Mouse (Mus musculus): ENCODE data around the gene S100a10.
"Not testable (repeated sequence)": the region's sequence is repeated elsewhere in the genome, so short reads cannot be mapped to it uniquely, and the experiment has no call there.

The S100a10 gene

GRCm38 (mm10) chr3:93554981-93555877 lies at the start of gene S100a10:
S100a10 (plus strand) TSS chr3:93555080.
- DNase-seq (ENCODE audit: low spot score) = peak; percentile 83

DNA sequence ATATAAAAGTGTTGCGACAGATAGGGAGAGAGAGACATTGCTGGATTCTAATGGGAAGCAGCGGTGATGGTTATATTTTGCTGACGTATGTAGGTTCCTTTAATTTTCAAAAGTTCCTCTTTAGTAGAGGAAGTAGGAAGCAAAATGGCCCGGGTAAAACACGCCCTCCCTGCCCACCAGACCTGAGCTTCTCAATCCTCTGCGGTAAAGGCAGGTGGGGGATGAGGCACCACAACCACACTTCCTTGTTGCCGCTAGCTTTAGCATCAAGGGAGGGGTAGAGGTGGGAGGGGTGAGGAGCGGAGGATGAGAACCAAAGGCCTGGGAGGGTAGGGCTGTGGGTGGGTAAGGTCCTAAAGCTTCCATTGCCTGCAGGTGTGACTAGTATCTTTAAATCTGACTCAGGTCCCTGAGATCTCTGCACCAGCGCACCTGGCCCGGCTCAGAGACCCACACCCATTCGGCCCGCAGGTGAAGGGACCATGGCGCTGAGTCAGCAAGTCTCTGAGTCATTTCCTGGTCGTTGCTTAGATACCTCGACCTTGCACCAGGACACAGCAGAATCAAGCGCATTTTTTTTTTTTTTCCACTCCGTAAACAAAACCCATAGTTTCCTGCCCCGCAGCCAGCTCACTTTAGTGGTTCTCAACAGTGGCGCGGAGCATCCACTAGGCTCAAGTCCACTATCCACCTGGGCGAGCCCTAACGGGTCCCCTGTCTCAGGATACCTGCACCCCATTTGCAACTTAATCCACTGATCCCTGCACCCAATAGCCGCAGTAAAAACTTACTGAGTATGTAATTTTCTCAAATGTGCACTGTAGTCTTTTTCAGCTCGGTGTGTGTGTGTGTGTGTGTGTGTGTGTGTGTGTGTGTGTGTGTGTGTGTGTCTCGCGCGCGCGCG lies 48.7 kb upstream of the S100a10 start:
- DNase-seq (ENCODE audit: low spot score) = no peak

- no peak for DNase-seq (ENCODE audit: low spot score)
Observed at GRCm38 (mm10) chr3:93506881-93507325, 48.0 kb upstream of the S100a10 start.

DNA sequence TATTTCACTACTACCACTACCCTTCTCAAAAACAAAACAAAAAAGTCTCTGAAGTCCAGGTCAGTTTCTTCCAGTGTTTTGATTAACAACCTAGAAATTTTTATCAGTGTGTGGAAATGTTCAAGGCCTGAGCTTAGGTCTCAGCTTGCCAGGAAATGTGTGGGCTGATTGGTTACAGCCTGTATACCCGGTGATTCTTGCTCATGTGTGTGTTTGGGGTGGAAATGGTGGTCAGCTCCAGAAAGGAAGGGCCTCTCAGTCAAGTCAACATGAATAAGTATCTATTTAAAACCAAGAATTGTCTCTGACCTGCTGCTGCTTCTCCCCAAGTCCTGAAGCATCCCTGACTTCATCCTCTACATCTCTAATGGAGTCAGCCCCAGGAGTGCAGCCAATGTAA lies 45.6 kb upstream of the S100a10 start:
- DNase-seq (ENCODE audit: low spot score) = no peak

DNA sequence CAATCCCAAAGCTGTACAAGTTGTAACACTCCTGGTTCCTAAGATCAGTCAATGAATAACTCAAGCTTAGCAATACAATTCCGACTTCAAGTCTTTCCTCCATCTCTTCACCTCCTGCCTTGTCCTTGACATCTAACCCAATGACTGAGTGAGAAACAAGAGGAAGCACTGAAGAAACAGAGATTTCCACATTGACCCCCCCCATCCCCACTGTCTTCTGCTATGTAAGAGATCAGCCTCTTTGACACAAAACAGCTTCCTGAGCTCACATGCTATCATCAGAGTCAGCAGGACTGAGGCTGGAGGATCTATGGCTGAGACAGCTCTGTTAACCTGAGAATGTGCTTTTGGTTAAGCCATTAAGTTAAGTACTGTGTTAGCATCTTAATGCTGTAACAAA lies 43.8 kb upstream of the S100a10 start:
- DNase-seq (ENCODE audit: low spot score) = no peak

GRCm38 (mm10) chr3:93511801-93512200 lies 43.1 kb upstream of the S100a10 start:
- peak; percentile 75 for DNase-seq (ENCODE audit: low spot score)

DNA sequence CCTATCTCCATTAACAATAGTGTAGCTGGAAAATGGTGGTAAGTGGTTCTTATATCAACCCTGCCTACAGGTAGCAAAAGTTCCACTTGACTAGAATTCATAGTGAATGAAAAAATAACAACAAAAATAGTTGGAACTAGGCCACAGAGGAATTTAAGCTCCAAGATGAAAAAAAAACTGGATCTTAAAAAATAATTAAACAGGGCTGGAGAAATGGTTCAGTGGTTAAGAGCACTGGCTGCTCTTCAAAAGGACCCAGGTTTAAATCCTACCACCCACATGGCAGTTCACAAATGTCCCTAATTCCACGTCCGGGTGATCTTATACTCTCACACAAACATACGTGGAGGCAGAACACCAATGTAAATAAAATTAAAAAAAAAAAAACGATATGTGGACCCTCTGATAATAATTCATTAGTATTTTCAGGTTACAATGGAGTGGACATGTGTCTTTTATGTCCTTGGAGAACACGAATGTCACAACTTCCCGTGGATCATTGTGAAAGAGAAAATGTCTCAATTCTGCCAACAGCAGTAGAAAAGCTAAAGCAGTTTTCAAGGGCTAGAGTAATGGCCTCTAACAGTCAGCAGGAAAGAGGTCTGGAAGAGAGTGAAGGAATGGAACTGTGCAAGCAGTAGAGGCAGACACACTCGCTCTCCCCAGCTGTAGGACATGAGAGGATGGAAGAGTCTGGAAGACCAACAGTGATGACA lies 42.3 kb upstream of the S100a10 start:
- DNase-seq (ENCODE audit: low spot score) = peak; percentile 55

- DNase-seq (ENCODE audit: low spot score) = no peak
Observed at GRCm38 (mm10) chr3:93514628-93515027, 40.3 kb upstream of the S100a10 start.

DNA sequence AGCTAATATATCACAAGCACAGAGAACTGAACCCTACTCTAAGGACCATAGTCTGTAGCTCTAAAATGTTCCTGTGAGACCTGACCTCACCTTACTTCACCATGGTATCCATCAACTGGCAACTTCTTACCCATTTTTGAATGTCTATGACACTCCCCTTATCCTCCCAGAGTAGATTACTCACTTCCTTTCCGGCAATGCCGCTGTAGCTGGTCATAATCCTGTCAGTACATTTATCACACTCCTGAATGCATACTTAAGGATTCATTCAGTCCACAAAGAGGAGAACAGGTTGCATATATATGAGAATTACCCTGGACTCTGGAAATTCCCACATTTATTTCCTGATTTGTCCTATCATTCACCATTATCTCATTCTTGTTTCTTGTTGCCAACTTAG lies 37.5 kb upstream of the S100a10 start:
- no peak for DNase-seq (ENCODE audit: low spot score)

DNA sequence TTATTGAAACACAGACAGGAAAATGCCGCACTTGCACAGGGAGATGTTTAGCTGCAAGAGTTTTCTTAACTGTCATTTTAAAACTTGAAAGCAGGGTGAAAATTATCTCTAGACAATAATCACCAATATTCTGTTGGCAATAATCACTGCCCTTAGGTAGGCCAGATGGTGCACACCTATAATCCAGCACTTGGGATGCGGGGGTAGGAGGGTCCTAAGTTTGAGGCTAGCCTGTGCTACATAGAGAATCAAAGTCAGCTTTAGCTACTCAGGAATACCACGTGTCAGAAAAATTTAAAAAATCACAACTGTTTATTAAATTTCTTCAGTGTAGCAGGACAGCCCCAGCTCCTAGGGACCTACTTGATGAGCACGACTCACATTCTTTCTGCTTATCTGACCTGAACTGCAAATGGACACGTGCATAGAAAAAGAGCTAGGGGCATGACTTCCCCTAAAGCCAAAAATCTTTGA lies 35.0 kb upstream of the S100a10 start:
- DNase-seq (ENCODE audit: low spot score) = no peak

DNA sequence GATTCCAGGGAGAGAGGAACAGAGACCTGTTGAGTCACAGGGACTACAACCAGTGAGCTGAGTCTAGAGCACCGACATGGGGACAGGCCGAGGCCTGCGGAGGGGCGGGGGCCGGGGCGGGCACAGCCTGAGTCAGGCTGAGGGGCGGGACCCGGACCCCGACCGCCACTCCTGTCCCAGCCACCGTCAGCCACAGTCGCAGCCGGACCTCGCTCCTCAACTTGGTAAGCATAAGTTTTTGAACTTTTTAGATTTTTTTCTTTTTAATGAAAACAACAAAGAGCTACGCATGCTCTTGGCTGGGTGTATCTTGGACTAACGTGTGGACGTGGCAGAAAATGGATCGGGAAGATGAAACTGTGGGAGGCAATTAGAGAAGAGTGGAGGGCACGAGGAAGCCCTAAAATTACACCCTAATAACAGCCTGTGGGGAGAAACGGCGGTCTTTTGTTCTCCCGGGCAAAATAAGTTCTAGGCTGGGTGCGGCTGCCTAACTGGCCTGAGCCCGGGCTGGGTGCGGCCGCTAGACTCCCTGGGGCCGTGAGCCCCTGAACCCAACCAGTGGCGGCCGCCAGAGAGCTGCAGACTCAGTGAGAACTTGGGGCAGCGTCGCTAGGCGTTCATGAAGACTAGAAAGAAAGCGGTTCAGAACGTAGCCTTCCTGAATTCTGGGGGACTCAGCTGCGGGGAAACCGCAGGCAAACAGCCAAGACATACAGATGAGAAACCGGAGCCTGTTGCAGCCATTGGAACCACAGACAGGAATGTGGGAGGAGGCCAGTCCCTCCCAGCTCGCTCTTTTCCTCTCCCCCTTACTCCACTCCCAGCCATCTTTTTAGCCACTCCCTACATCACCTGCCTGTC lies 34.3 kb upstream of the S100a10 start, which contains the start of gene S100a11:
TSS of gene S100a11 (plus strand) at position 159 of the 864 bp plus-strand sequence.
- DNase-seq (ENCODE audit: low spot score) = peak; percentile 79

DNA sequence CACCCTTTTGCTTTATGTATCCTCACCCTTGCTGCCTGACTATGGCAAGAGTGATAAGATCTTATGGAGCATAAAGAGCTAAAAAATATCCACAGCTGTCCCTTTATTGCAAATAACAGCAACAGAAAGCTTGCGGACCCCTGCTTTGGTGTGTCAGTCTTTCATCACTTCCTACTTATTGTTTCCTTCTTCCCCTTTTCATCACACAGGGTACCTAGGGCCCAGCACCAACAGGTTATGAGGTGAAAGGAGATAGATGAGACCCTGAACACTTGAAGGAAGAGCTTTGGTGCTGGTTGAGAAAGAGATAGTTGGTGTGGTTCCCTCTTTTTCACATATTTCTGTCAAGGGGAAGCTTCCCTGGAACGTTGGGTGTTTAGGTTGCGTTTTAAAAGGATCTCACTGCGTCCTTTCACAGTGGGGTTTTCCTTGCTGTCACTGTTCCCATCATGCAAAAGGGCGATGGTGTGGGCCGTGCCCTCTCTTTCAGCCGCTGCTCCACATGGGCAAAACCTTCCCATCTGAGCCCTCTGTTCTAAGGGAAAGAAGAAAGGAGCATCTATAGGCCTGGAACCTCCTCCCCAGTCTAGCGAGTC lies 33.3 kb upstream of the S100a10 start:
- DNase-seq (ENCODE audit: low spot score) = peak; percentile 27

GRCm38 (mm10) chr3:93522611-93523010 lies 32.3 kb upstream of the S100a10 start:
- DNase-seq (ENCODE audit: low spot score) = peak; percentile 85

DNA sequence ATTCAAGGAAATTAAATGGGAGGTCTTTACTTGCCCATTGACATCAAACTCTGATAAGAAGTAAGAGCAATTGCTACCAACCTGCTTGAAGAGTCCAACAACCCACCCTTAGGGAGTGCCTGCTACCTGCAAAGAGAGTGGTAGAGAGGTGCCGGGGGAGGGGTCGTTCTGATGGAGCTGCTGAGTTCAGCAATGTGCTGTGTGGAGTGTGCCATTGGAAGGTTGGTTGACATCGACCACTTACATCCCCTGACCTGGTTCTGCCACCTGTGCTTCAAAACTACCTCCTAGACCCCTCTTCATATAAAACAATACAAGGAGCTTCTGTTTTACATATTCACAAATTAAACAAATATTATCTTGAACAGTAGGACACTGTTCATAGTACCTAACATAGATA lies 27.6 kb upstream of the S100a10 start:
- no peak for DNase-seq (ENCODE audit: low spot score)

- no peak for DNase-seq (ENCODE audit: low spot score)
Observed at GRCm38 (mm10) chr3:93528807-93529206, 26.1 kb upstream of the S100a10 start.

DNA sequence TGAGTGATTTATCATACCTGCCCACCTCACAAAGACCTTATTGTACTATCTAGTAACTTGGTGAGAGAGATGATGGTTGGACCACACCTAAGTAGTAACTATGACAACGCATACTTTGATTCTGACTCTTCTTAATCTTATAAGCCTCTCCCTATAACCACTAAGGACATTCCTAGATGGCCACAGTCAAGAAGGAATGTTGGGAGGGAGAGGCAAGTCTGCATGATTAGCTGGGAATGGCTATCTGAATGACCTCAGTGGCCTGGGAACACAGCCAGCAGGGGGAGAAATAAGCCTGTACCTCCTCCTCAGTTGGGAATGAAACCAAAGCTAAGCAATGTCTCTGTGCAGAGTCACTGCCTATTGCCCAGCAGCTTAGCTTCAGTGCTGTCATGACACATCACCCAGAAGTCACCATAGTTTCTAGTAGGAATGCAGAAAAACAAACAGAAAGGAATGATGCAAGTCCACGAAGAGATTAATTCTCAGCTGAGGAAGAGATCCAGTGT lies 17.8 kb upstream of the S100a10 start:
- DNase-seq (ENCODE audit: low spot score) = peak; percentile 96

DNA sequence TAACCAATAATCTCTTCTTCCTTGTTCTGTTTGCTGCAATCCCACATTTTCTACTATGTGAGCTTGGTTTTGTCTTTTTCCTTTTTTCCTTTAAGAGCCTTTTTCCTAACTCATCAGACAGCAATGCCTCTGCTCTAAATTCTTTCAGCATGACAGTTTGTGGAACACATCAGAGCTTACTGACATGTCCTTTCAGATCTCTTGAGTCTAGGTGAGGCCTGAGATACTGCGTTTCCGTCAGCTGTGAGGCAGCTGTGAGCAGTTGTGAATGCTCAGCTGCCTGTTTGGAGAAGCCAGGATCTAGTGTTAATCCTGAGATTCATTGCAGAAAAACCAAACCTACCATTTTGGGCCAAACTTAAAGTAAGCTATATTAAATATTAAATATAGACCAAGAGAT lies 16.4 kb upstream of the S100a10 start:
- DNase-seq (ENCODE audit: low spot score) = peak; percentile 37

DNA sequence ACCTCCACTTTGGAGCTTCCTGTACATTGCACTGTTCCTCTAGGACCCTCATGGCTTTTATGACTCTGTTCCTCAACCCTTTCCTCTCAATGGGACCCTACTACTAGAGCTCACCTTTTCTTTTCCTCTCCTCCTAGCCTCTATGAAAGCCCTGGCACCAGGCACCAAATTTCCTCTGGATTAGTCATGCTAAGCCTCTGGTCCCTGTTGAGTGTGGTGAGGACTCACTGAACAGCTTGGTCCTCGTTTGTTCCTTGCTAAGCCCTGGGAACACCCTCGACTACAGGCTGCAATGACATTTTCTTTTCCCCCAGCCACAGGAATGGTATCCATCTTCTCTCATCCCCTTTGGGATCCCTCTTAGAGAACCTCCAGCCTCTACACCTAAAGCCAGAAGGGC lies 13.4 kb upstream of the S100a10 start:
- no peak for DNase-seq (ENCODE audit: low spot score)

- not testable (repeated sequence) for DNase-seq (ENCODE audit: low spot score)
Observed at GRCm38 (mm10) chr3:93544170-93544569, 10.7 kb upstream of the S100a10 start.

DNA sequence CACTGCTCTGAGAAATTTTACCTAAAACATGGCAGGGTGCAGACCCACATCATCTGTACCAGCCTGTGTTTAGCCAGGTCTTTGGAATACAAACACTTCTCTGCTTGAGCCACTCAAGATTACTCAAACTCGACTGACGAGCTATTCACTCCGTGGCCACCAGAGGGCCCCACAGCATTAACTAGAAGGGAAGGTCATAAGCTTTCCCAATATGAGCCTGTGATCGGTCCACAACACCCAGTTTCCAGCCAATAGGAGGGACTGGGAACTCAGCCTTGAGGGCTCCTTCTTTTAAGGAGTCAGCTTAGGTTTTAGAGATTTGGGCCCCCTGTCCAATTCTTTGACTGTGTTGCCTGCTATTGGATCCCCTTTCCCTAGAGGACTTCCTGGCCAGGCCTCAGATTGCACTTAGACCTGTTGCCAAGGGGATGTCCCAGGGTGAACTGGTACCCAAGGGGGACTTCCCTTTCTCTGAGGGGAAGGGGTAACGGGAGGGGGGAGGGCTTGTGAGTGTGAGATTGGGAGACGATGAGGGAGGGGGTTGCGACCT lies 7.7 kb upstream of the S100a10 start:
- peak; percentile 95 for DNase-seq (ENCODE audit: low spot score)
